Comparison of ENCODE assay signal across 11 mouse cellular contexts in the genomic region with DNA sequence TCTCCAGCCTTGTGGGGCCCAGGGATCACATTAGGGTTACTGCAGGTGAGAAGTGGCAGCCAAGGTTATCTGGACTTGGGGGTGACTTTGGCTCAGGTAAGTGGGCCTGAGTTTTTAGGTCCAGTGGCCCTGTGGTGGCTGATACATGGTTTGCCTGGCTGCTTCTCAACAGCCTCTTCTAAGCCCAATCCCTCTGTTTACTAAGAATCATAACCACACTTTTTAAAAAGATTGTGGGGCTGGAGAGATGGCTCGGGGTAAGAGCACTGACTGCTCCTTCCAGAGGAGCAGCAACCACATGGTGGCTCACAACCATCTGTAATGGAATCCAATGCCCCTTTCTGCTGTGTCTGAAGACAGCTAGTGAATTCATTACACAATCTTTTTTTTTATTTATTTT. TPM values are rescaled to one million over a fixed set of nuclear protein-coding genes. Genes with fewer than 3 reads are reported as not detected.
DNase-seq lines count a peak whose midpoint lies in the region; ATAC-seq and TF ChIP-seq lines count a peak whose summit lies in the region.
"Had no signal": no experiment of that assay in that cellular context is flagged by ENCODE, and none has a peak within 500 bp of the region (broad histone marks: within the 10 kb centered on the region; RNA-seq: fewer than 3 reads in every experiment).

No protein-coding gene starts in this region.

- H3K27me3 ChIP-seq in forebrain, embryonic 11.5 days (ENCODE audit: control insufficient read depth, insufficient read depth, low read length) = no peaks in the 10 kb centered on the region
- H3K27me3 ChIP-seq in forebrain, embryonic 14.5 days (replicated peaks; ENCODE audit: control insufficient read depth, insufficient read depth, low read length) = no peaks in the 10 kb centered on the region
- H3K27me3 ChIP-seq in midbrain, embryonic 13.5 days = no peaks in the 10 kb centered on the region
- no peaks in the 10 kb centered on the region for H3K27me3 ChIP-seq in midbrain, embryonic 11.5 days (ENCODE audit: control insufficient read depth, insufficient read depth, low read length)
- no peaks in the 10 kb centered on the region for H3K27me3 ChIP-seq in limb, embryonic 10.5 days (ENCODE audit: low read depth, poor library complexity, severe bottlenecking)
- H3K27me3 ChIP-seq in stomach, embryonic 16.5 days (ENCODE audit: control insufficient read depth, insufficient read depth, low read length) = no peaks in the 10 kb centered on the region

- no peak overlapping the region for H3K4me3 ChIP-seq in forebrain, embryonic 11.5 days (ENCODE audit: low read depth, low read length)
- no peak overlapping the region for H3K4me3 ChIP-seq in forebrain, embryonic 14.5 days (ENCODE audit: low read depth, low read length)
- no peak overlapping the region for H3K4me3 ChIP-seq in midbrain, embryonic 13.5 days (replicated peaks)
- H3K4me3 ChIP-seq in midbrain, embryonic 11.5 days (ENCODE audit: low read depth, low read length) = no peak overlapping the region
- H3K4me3 ChIP-seq in limb, embryonic 10.5 days = peak overlapping the region; percentile 68
- H3K4me3 ChIP-seq in stomach, embryonic 16.5 days (replicated peaks; ENCODE audit: low read length) = no peak overlapping the region
- H3K4me3 ChIP-seq in gastrocnemius, adult 2 months = no peak overlapping the region

- no peak for DNase-seq in forebrain, embryonic 11.5 days (ENCODE audit: low spot score)
- DNase-seq in forebrain, embryonic 14.5 days (ENCODE audit: low spot score) = no peak
- DNase-seq in midbrain, embryonic 11.5 days (ENCODE audit: low spot score, missing footprints) = no peak
- no peak for DNase-seq in limb, embryonic 10.5 days (ENCODE audit: low spot score)
- no peak for DNase-seq in gastrocnemius, adult 2 months
- no peak for DNase-seq in thymus, adult 18-20 months
- DNase-seq: heart, adult 18-20 months had no signal

- H3K36me3 ChIP-seq in forebrain, embryonic 11.5 days (ENCODE audit: control insufficient read depth, insufficient read depth, low read length) = peaks cover 9% of the 10 kb centered on the region
- H3K36me3 ChIP-seq in forebrain, embryonic 14.5 days (ENCODE audit: control insufficient read depth, insufficient read depth, low read length) = peaks cover 23% of the 10 kb centered on the region
- peaks cover 23% of the 10 kb centered on the region for H3K36me3 ChIP-seq in midbrain, embryonic 13.5 days
- peaks cover 15% of the 10 kb centered on the region; the same call in 1 of the 2 replicates for H3K36me3 ChIP-seq in midbrain, embryonic 11.5 days (ENCODE audit: control insufficient read depth, insufficient read depth, low read length)
- peaks cover 34% of the 10 kb centered on the region for H3K36me3 ChIP-seq in limb, embryonic 10.5 days
- H3K36me3 ChIP-seq in stomach, embryonic 16.5 days (ENCODE audit: control insufficient read depth, insufficient read depth, low read length) = peaks cover 6% of the 10 kb centered on the region; the same call in 1 of the 2 replicates

- no peak overlapping the region for H3K27ac ChIP-seq in forebrain, embryonic 11.5 days (ENCODE audit: low read depth, low read length)
- H3K27ac ChIP-seq in forebrain, embryonic 14.5 days (ENCODE audit: low read depth, low read length) = no peak overlapping the region
- no peak overlapping the region for H3K27ac ChIP-seq in midbrain, embryonic 13.5 days
- H3K27ac ChIP-seq in midbrain, embryonic 11.5 days (ENCODE audit: low read depth, low read length) = no peak overlapping the region
- 0 out of 2 replicates have a peak overlapping the region, but pooled peaks have one; percentile 42 for H3K27ac ChIP-seq in limb, embryonic 10.5 days
- H3K27ac ChIP-seq in stomach, embryonic 16.5 days (ENCODE audit: low read length) = peak overlapping the region; percentile 26
- no peak overlapping the region for H3K27ac ChIP-seq in gastrocnemius, adult 2 months

- 61% methylated on average over 1 of the region's 1 CpGs for WGBS in forebrain, embryonic 11.5 days
- 57% methylated on average over 1 of the region's 1 CpGs for WGBS in forebrain, embryonic 14.5 days
- 76% methylated on average over 1 of the region's 1 CpGs for WGBS in midbrain, embryonic 13.5 days
- 81% methylated on average over 1 of the region's 1 CpGs for WGBS in midbrain, embryonic 11.5 days
- WGBS in limb, embryonic 10.5 days = 66% methylated on average over 1 of the region's 1 CpGs
- WGBS in stomach, embryonic 16.5 days = 61% methylated on average over 1 of the region's 1 CpGs

- ATAC-seq in forebrain, embryonic 11.5 days (replicated peaks; ENCODE audit: low FRiP score) = no peak
- ATAC-seq in forebrain, embryonic 14.5 days = no peak
- ATAC-seq in midbrain, embryonic 13.5 days = no peak
- no peak for ATAC-seq in midbrain, embryonic 11.5 days (ENCODE audit: low FRiP score)
- no peak for ATAC-seq in stomach, embryonic 16.5 days (ENCODE audit: insufficient read depth, low FRiP score)
- ATAC-seq: CD4-positive, CD25-positive, alpha-beta regulatory T cell, adult 4 months had no signal

- peak overlapping the region; percentile 4; the same call in 1 of the 2 replicates for H3K9ac ChIP-seq in forebrain, embryonic 11.5 days (ENCODE audit: low read length)
- H3K9ac ChIP-seq in forebrain, embryonic 14.5 days (ENCODE audit: low read length) = no peak overlapping the region; the same call in 1 of the 2 replicates
- no peak overlapping the region for H3K9ac ChIP-seq in midbrain, embryonic 13.5 days (replicated peaks)
- no peak overlapping the region for H3K9ac ChIP-seq in midbrain, embryonic 11.5 days (ENCODE audit: low read length)
- H3K9ac ChIP-seq in stomach, embryonic 16.5 days (ENCODE audit: low read length) = no peak overlapping the region

- TF ChIP-seq CTCF in gastrocnemius, adult 2 months (IDR thresholded peaks at IDR 0.05) = no peak

- H3K4me1 ChIP-seq in forebrain, embryonic 11.5 days (replicated peaks; ENCODE audit: control insufficient read depth, insufficient read depth, low read length) = peaks cover 14% of the 10 kb centered on the region
- peaks cover 20% of the 10 kb centered on the region for H3K4me1 ChIP-seq in forebrain, embryonic 14.5 days (ENCODE audit: control insufficient read depth, insufficient read depth, low read length)
- peaks cover 30% of the 10 kb centered on the region for H3K4me1 ChIP-seq in midbrain, embryonic 13.5 days (replicated peaks)
- peaks cover 14% of the 10 kb centered on the region for H3K4me1 ChIP-seq in midbrain, embryonic 11.5 days (ENCODE audit: control insufficient read depth, insufficient read depth, low read length)
- peaks cover 24% of the 10 kb centered on the region for H3K4me1 ChIP-seq in limb, embryonic 10.5 days
- H3K4me1 ChIP-seq in stomach, embryonic 16.5 days (ENCODE audit: control insufficient read depth, insufficient read depth, low read length) = peaks cover 18% of the 10 kb centered on the region

- no peaks in the 10 kb centered on the region for H3K9me3 ChIP-seq in forebrain, embryonic 11.5 days (ENCODE audit: control insufficient read depth, low read length)
- no peaks in the 10 kb centered on the region for H3K9me3 ChIP-seq in forebrain, embryonic 14.5 days (replicated peaks; ENCODE audit: control insufficient read depth, low read length)
- no peaks in the 10 kb centered on the region for H3K9me3 ChIP-seq in midbrain, embryonic 13.5 days
- H3K9me3 ChIP-seq in midbrain, embryonic 11.5 days (ENCODE audit: control insufficient read depth, low read length) = no peaks in the 10 kb centered on the region
- H3K9me3 ChIP-seq in limb, embryonic 10.5 days (replicated peaks) = no peaks in the 10 kb centered on the region
- H3K9me3 ChIP-seq in stomach, embryonic 16.5 days (replicated peaks; ENCODE audit: control insufficient read depth, low read length) = no peaks in the 10 kb centered on the region
- H3K9me3 ChIP-seq: megakaryocyte, embryonic 14.5 days had no signal

- intact Hi-C loops in gastrocnemius, adult 2 months (cut with DNase I) = loop anchor here (10.0 kb wide), 1 partner anchor 569 kb away; a partner anchor contains a TSS

- H3K4me2 ChIP-seq in forebrain, embryonic 11.5 days (ENCODE audit: low read depth, low read length, severe bottlenecking) = no peak overlapping the region
- H3K4me2 ChIP-seq in forebrain, embryonic 14.5 days (ENCODE audit: low read length) = no peak overlapping the region
- H3K4me2 ChIP-seq in midbrain, embryonic 13.5 days (replicated peaks) = 0 out of 2 replicates have a peak overlapping the region, but pooled peaks have one; percentile 85
- no peak overlapping the region for H3K4me2 ChIP-seq in midbrain, embryonic 11.5 days
- H3K4me2 ChIP-seq in stomach, embryonic 16.5 days (ENCODE audit: low read depth, low read length) = no peak overlapping the region

RNA-seq across cellular contexts. Expression of a gene that starts 3.2 kb away (rescaled TPM):
- polyA plus RNA-seq in forebrain, embryonic 11.5 days (2014; fragmentation: Nextera tagmentation; extraction: Ambion mirVana) = 6.0 and 7.4 TPM in 2 replicates
- 4.9 and 5.9 TPM in 2 replicates for polyA plus RNA-seq in forebrain, embryonic 14.5 days (2014; fragmentation: Nextera tagmentation; extraction: Ambion mirVana)
- 6.0 and 7.8 TPM in 2 replicates for polyA plus RNA-seq in midbrain, embryonic 13.5 days (2015; fragmentation: Nextera tagmentation; extraction: Ambion mirVana)
- polyA plus RNA-seq in midbrain, embryonic 11.5 days (2014; fragmentation: Nextera tagmentation; extraction: Ambion mirVana) = 5.4 and 5.5 TPM in 2 replicates
- 5.0 and 5.1 TPM in 2 replicates for polyA plus RNA-seq in limb, embryonic 10.5 days (2016; fragmentation: Nextera tagmentation; extraction: Ambion mirVana)
- 9.2 and 9.5 TPM in 2 replicates for polyA plus RNA-seq in stomach, embryonic 16.5 days (2015; fragmentation: Nextera tagmentation; extraction: Ambion mirVana)
- total RNA-seq in gastrocnemius, adult 2 months (2021) = 10 to 100 TPM; 25.2 to 25.8 TPM

RNA-seq across cellular contexts. Expression of a gene that starts 51.0 kb away (rescaled TPM):
- 56.8 and 60.3 TPM in 2 replicates for polyA plus RNA-seq in forebrain, embryonic 11.5 days (2014; fragmentation: Nextera tagmentation; extraction: Ambion mirVana)
- polyA plus RNA-seq in forebrain, embryonic 14.5 days (2014; fragmentation: Nextera tagmentation; extraction: Ambion mirVana) = 23.2 and 27.8 TPM in 2 replicates
- polyA plus RNA-seq in midbrain, embryonic 13.5 days (2015; fragmentation: Nextera tagmentation; extraction: Ambion mirVana) = 40.3 TPM in 2 replicates
- 40.6 and 42.5 TPM in 2 replicates for polyA plus RNA-seq in midbrain, embryonic 11.5 days (2014; fragmentation: Nextera tagmentation; extraction: Ambion mirVana)
- 68.6 and 77.0 TPM in 2 replicates for polyA plus RNA-seq in limb, embryonic 10.5 days (2016; fragmentation: Nextera tagmentation; extraction: Ambion mirVana)
- polyA plus RNA-seq in stomach, embryonic 16.5 days (2015; fragmentation: Nextera tagmentation; extraction: Ambion mirVana) = 45.8 and 46.0 TPM in 2 replicates
- total RNA-seq in gastrocnemius, adult 2 months (2021) = 10 to 100 TPM in 1 of 2 experiments, 1 to 10 TPM in 1; 9.3 to 10.1 TPM

Comparison
In these comparisons a context has a peak if more than half of its experiments do, and no peak if none do; other contexts are left out.
1. H3K27ac ChIP-seq: peak in limb, embryonic 10.5 days (single experiment) and stomach, embryonic 16.5 days (single experiment); none in forebrain, embryonic 11.5 days (single experiment), forebrain, embryonic 14.5 days (single experiment), midbrain, embryonic 13.5 days (single experiment), midbrain, embryonic 11.5 days (single experiment) and gastrocnemius, adult 2 months (single experiment).